Comparison of ENCODE assay signal across 20 mouse cellular contexts in the genomic region with DNA sequence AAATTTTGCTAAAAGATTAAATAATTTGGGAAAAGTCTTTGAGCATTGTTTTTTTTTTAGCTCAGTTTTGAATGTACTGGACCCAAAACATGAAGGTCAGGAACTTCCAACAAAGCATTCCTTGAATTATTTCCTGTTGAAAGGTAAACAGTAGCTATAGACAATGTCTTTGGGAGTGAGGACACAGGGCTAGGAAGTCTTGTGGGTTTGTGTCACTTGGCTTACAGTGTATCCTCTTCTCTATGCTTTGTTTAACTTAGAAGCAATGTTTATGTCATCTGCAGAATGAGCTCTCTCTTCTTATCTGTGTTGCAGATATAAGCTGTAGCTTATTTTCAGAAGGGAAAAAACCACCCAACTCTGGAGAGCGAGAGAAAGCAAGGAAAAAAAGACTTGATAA.
"Had no signal": no experiment of that assay in that cellular context is flagged by ENCODE, and none has a peak within 500 bp of the region (broad histone marks: within the 10 kb centered on the region; RNA-seq: fewer than 3 reads in every experiment).

No protein-coding gene starts in this region.

- H3K4me1 ChIP-seq: limb, embryonic 12.5 days; limb, embryonic 15.5 days; neural tube, embryonic 12.5 days; neural tube, embryonic 15.5 days; stomach, embryonic 15.5 days had no signal

- H3K4me3 ChIP-seq: layer of hippocampus, adult 2 months; limb, embryonic 12.5 days; limb, embryonic 15.5 days; neural tube, embryonic 12.5 days; neural tube, embryonic 15.5 days; stomach, embryonic 15.5 days had no signal

- H3K27me3 ChIP-seq: limb, embryonic 12.5 days; limb, embryonic 15.5 days; neural tube, embryonic 12.5 days; neural tube, embryonic 15.5 days; stomach, embryonic 15.5 days had no signal

- H3K27ac ChIP-seq: kidney, postnatal 0 days; layer of hippocampus, adult 2 months; limb, embryonic 12.5 days; limb, embryonic 15.5 days; liver, embryonic 14.5 days; neural tube, embryonic 12.5 days; neural tube, embryonic 15.5 days; stomach, embryonic 15.5 days had no signal

- H3K9ac ChIP-seq: limb, embryonic 12.5 days; limb, embryonic 15.5 days; liver, embryonic 14.5 days; liver, postnatal 0 days; neural tube, embryonic 12.5 days; neural tube, embryonic 15.5 days; stomach, embryonic 15.5 days had no signal

- H3K36me3 ChIP-seq: stomach, embryonic 15.5 days had no signal

- DNase-seq: kidney, adult 2 months; kidney, postnatal 25 days; left cerebral cortex, postnatal 4 days; liver, postnatal 0 days; midbrain, embryonic 14.5 days; right cerebral cortex, adult 18-20 months; right cerebral cortex, postnatal 14 days; right cerebral cortex, postnatal 4 days; thymus, postnatal 25 days had no signal

- H3K9me3 ChIP-seq: limb, embryonic 12.5 days; limb, embryonic 15.5 days; neural tube, embryonic 12.5 days; neural tube, embryonic 15.5 days; stomach, embryonic 15.5 days had no signal

- H3K4me2 ChIP-seq: limb, embryonic 12.5 days; limb, embryonic 15.5 days; liver, embryonic 11.5 days; midbrain, embryonic 11.5 days; neural tube, embryonic 12.5 days; neural tube, embryonic 15.5 days; stomach, embryonic 15.5 days had no signal

- ATAC-seq: intestine, postnatal 0 days; liver, postnatal 0 days had no signal
